ENCODE assay signal across 9 mouse cellular contexts in genomic region chrX:140505497-140506238, GRCm38 (mm10). TPM values are rescaled to one million over a fixed set of nuclear protein-coding genes. Genes with fewer than 3 reads are reported as not detected.
DNase-seq lines count a peak whose midpoint lies in the region; ATAC-seq and TF ChIP-seq lines count a peak whose summit lies in the region.
"Had no signal": no experiment of that assay in that cellular context is flagged by ENCODE, and none has a peak within 500 bp of the region (broad histone marks: within the 10 kb centered on the region; RNA-seq: fewer than 3 reads in every experiment).

No protein-coding gene starts in this region.

- no peak for TF ChIP-seq RAD21 in MEL (IDR thresholded peaks at IDR 0.05; ENCODE audit: low read depth, low read length)

- H3K27ac ChIP-seq in heart, embryonic 11.5 days (ENCODE audit: low read depth, low read length), result no peak overlapping the region
- H3K27ac ChIP-seq in MEL (ENCODE audit: control insufficient read depth, low read depth, low read length), result peak overlapping the region; percentile 49
- H3K27ac ChIP-seq in hindbrain, postnatal 0 days, result no peak overlapping the region
- H3K27ac ChIP-seq in lung, postnatal 0 days (ENCODE audit: low read length), result peak overlapping the region; percentile 81
- H3K27ac ChIP-seq: limb, embryonic 13.5 days had no signal

- no peaks in the 10 kb centered on the region for H3K36me3 ChIP-seq in heart, embryonic 11.5 days (ENCODE audit: control insufficient read depth, insufficient read depth, low read length)
- peaks cover 0 to 46% of the 10 kb centered on the region in 2 experiments; a peak in 2 of 4 replicates for H3K36me3 ChIP-seq in MEL (ENCODE audit: control insufficient read depth in 1 of 2, insufficient read depth in 2 of 2, low read length in 2 of 2)
- no peaks in the 10 kb centered on the region for H3K36me3 ChIP-seq in erythroblast, embryonic 14.5 days (ENCODE audit: control insufficient read depth)
- H3K36me3 ChIP-seq in hindbrain, postnatal 0 days (ENCODE audit: insufficient read depth, low read length), result no peaks in the 10 kb centered on the region
- no peaks in the 10 kb centered on the region for H3K36me3 ChIP-seq in lung, postnatal 0 days (ENCODE audit: insufficient read depth, low read length)
- H3K36me3 ChIP-seq: limb, embryonic 13.5 days had no signal

- no peaks in the 10 kb centered on the region for H3K79me2 ChIP-seq in MEL (ENCODE audit: control insufficient read depth, insufficient read depth, low read length, poor library complexity)

- no peak for ATAC-seq in heart, embryonic 11.5 days (replicated peaks; ENCODE audit: insufficient number of reproducible peaks, low FRiP score, low TSS enrichment)
- peak; percentile 92 for ATAC-seq in hindbrain, postnatal 0 days
- ATAC-seq in lung, postnatal 0 days, result peak; percentile 96

- 0 out of 2 replicates have a peak, but pooled peaks cover 3% of the 10 kb centered on the region for H3K27me3 ChIP-seq in heart, embryonic 11.5 days (ENCODE audit: control insufficient read depth, insufficient read depth, low read length)
- H3K27me3 ChIP-seq in MEL (ENCODE audit: control insufficient read depth in 1 of 2, insufficient read depth in 2 of 2, low read length in 2 of 2), result no peaks in the 10 kb centered on the region
- peaks cover 4% of the 10 kb centered on the region; the same call in 1 of the 2 replicates for H3K27me3 ChIP-seq in erythroblast, embryonic 14.5 days (ENCODE audit: control insufficient read depth)
- H3K27me3 ChIP-seq in hindbrain, postnatal 0 days (ENCODE audit: insufficient read depth, low read length), result no peaks in the 10 kb centered on the region
- no peaks in the 10 kb centered on the region for H3K27me3 ChIP-seq in lung, postnatal 0 days (replicated peaks; ENCODE audit: insufficient read depth, low read length)

- 62% methylated on average over 15 of the region's 15 CpGs for WGBS in heart, embryonic 11.5 days (ENCODE audit: insufficient replicate concordance)
- WGBS in hindbrain, postnatal 0 days, result 53% methylated on average over 15 of the region's 15 CpGs
- 28% methylated on average over 14 of the region's 15 CpGs for WGBS in lung, postnatal 0 days

- H3K9ac ChIP-seq in heart, embryonic 11.5 days (ENCODE audit: low read depth, low read length), result no peak overlapping the region
- peak overlapping the region; percentile 68 for H3K9ac ChIP-seq in MEL (ENCODE audit: control insufficient read depth, low read depth, low read length, poor library complexity, severe bottlenecking)
- H3K9ac ChIP-seq in hindbrain, postnatal 0 days (replicated peaks; ENCODE audit: low read length), result no peak overlapping the region
- no peak overlapping the region for H3K9ac ChIP-seq in lung, postnatal 0 days (replicated peaks; ENCODE audit: low read depth)
- H3K9ac ChIP-seq: limb, embryonic 13.5 days had no signal

- H3K4me3 ChIP-seq in heart, embryonic 11.5 days (ENCODE audit: low read depth, low read length), result no peak overlapping the region
- H3K4me3 ChIP-seq in MEL (ENCODE audit: control insufficient read depth in 1 of 2, insufficient read depth in 1 of 2, low read depth in 2 of 2, low read length in 2 of 2), result peak overlapping the region; percentile 57 to 81
- peak overlapping the region; percentile 30 for H3K4me3 ChIP-seq in erythroblast, embryonic 14.5 days (replicated peaks)
- no peak overlapping the region for H3K4me3 ChIP-seq in hindbrain, postnatal 0 days (ENCODE audit: low read length)
- H3K4me3 ChIP-seq in lung, postnatal 0 days (ENCODE audit: low read depth, low read length), result no peak overlapping the region
- H3K4me3 ChIP-seq: limb, embryonic 13.5 days had no signal

- peak; percentile 83 to 95 for DNase-seq in heart, adult 18-20 months
- peak; percentile 90 for DNase-seq in MEL (ENCODE audit: low read depth, low spot score)
- DNase-seq in hindbrain, postnatal 0 days (ENCODE audit: low spot score), result peak; percentile 61
- DNase-seq in lung, postnatal 0 days (ENCODE audit: low spot score), result peak; percentile 96
- DNase-seq in spleen, postnatal 14 days (ENCODE audit: low spot score in 2 of 2), result peak; percentile 59 to 69
- DNase-seq in cerebellum, adult 9-11 months, result no peak

- peaks cover 10% of the 10 kb centered on the region; the same call in 1 of the 2 replicates for H3K4me1 ChIP-seq in heart, embryonic 11.5 days (ENCODE audit: control insufficient read depth, insufficient read depth, low read length)
- H3K4me1 ChIP-seq in MEL (ENCODE audit: control insufficient read depth in 1 of 2, insufficient read depth in 2 of 2, low read length in 2 of 2), result peaks cover 35 to 49% of the 10 kb centered on the region in 2 experiments
- peaks cover 16% of the 10 kb centered on the region for H3K4me1 ChIP-seq in erythroblast, embryonic 14.5 days (ENCODE audit: control insufficient read depth)
- H3K4me1 ChIP-seq in hindbrain, postnatal 0 days (ENCODE audit: insufficient read depth, low read length), result no peaks in the 10 kb centered on the region; the same call in 1 of the 2 replicates
- no peaks in the 10 kb centered on the region; the same call in 1 of the 2 replicates for H3K4me1 ChIP-seq in lung, postnatal 0 days (ENCODE audit: insufficient read depth, low read depth, low read length)

- no peaks in the 10 kb centered on the region for H3K9me3 ChIP-seq in heart, embryonic 11.5 days (replicated peaks; ENCODE audit: control insufficient read depth, low read length)
- H3K9me3 ChIP-seq in MEL (replicated peaks; ENCODE audit: insufficient read depth, low read length), result no peaks in the 10 kb centered on the region
- H3K9me3 ChIP-seq in erythroblast, embryonic 14.5 days (ENCODE audit: control insufficient read depth, low read length), result no peaks in the 10 kb centered on the region
- H3K9me3 ChIP-seq in hindbrain, postnatal 0 days (ENCODE audit: low read length), result no peaks in the 10 kb centered on the region
- H3K9me3 ChIP-seq in lung, postnatal 0 days (ENCODE audit: low read length), result no peaks in the 10 kb centered on the region
- H3K9me3 ChIP-seq: limb, embryonic 13.5 days had no signal

- no peak for TF ChIP-seq POLR2A in MEL (IDR thresholded peaks at IDR 0.05; ENCODE audit: control insufficient read depth in 1 of 2, insufficient read depth in 1 of 2, low read depth in 1 of 2, low read length in 2 of 2, poor library complexity in 1 of 2)

- TF ChIP-seq EP300 in MEL (IDR thresholded peaks at IDR 0.05; ENCODE audit: low read depth in 1 of 2, low read length in 2 of 2), result peak; percentile 45 to 54; a peak in 3 of 4 replicates
- peak; percentile 99 for TF ChIP-seq EP300 in lung, postnatal 0 days (IDR thresholded peaks at IDR 0.05)

- TF ChIP-seq CTCF in MEL (IDR thresholded peaks at IDR 0.05 in 2 of 3, conservative IDR thresholded peaks at IDR 0.05 in 1 of 3; ENCODE audit: control insufficient read depth in 1 of 3, insufficient read depth in 1 of 3, low read depth in 2 of 3, low read length in 3 of 3, poor library complexity in 1 of 3, severe bottlenecking in 1 of 3), result no peak
- TF ChIP-seq CTCF in hindbrain, postnatal 0 days (IDR thresholded peaks at IDR 0.05; ENCODE audit: low read depth), result no peak
- no peak for TF ChIP-seq CTCF in lung, postnatal 0 days (IDR thresholded peaks at IDR 0.05)

- no peak overlapping the region for H3K4me2 ChIP-seq in heart, embryonic 11.5 days
- H3K4me2 ChIP-seq in hindbrain, postnatal 0 days (ENCODE audit: low read depth, low read length), result no peak overlapping the region
- H3K4me2 ChIP-seq in lung, postnatal 0 days (replicated peaks; ENCODE audit: low read depth, low read length), result no peak overlapping the region
- H3K4me2 ChIP-seq: limb, embryonic 13.5 days had no signal

TF ChIP-seq in MEL, 35 proteins besides CTCF, POLR2A, EP300 and RAD21 (continues in another document):
- peak; percentile 68; the same call in 1 of the 2 replicates for TF ChIP-seq MXI1 (IDR thresholded peaks at IDR 0.05; ENCODE audit: low read depth, low read length)
- TF ChIP-seq GABPA (IDR thresholded peaks at IDR 0.05; ENCODE audit: low read depth, low read length), result no peak
- no peak for TF ChIP-seq CHD1 (IDR thresholded peaks at IDR 0.05; ENCODE audit: low read depth, low read length)
- TF ChIP-seq JUND (IDR thresholded peaks at IDR 0.05; ENCODE audit: low read depth, low read length), result no peak
- no peak for TF ChIP-seq USF1 (IDR thresholded peaks at IDR 0.05; ENCODE audit: low read depth, low read length)
- TF ChIP-seq MAFK (IDR thresholded peaks at IDR 0.05; ENCODE audit: borderline replicate concordance, low read depth, low read length), result no peak
- TF ChIP-seq ZKSCAN1 (IDR thresholded peaks at IDR 0.05; ENCODE audit: low read depth, low read length), result no peak
- TF ChIP-seq TCF12 (IDR thresholded peaks at IDR 0.05; ENCODE audit: low read depth, low read length), result 0 out of 2 replicates have a peak, but pooled peaks have one; percentile 10
- peak; percentile 57; the same call in 1 of the 2 replicates for TF ChIP-seq MAZ (IDR thresholded peaks at IDR 0.05; ENCODE audit: low read depth, low read length)
- TF ChIP-seq CHD2 (IDR thresholded peaks at IDR 0.05; ENCODE audit: low read length), result no peak
- TF ChIP-seq MYB (IDR thresholded peaks at IDR 0.05; ENCODE audit: low read depth, low read length), result no peak
- no peak for TF ChIP-seq KAT2A (conservative IDR thresholded peaks at IDR 0.05; ENCODE audit: low read depth, low read length)
- no peak for TF ChIP-seq ZC3H11A (IDR thresholded peaks at IDR 0.05; ENCODE audit: low read depth, low read length)
- peak; percentile 67; the same call in 1 of the 2 replicates for TF ChIP-seq ZMIZ1 (IDR thresholded peaks at IDR 0.05; ENCODE audit: low read depth, low read length)
- TF ChIP-seq MAX (IDR thresholded peaks at IDR 0.05; ENCODE audit: low read length), result 0 out of 2 replicates have a peak, but pooled peaks have one; percentile 33
- no peak for TF ChIP-seq BHLHE40 (IDR thresholded peaks at IDR 0.05; ENCODE audit: borderline replicate concordance, low read depth, low read length)
- no peak for TF ChIP-seq MYC (IDR thresholded peaks at IDR 0.05; ENCODE audit: low read depth, low read length)
- no peak for TF ChIP-seq POLR2AphosphoS5 (IDR thresholded peaks at IDR 0.05; ENCODE audit: borderline replicate concordance, low read depth, low read length)
- TF ChIP-seq USF2 (IDR thresholded peaks at IDR 0.05; ENCODE audit: borderline replicate concordance in 1 of 2, insufficient read depth in 1 of 2, low read depth in 1 of 2, low read length in 2 of 2), result no peak

RNA-seq across cellular contexts. Expression of gene Prps1, which starts 49.3 kb away (rescaled TPM):
- 10 to 100 TPM; 27.6 to 28.7 TPM for total RNA-seq in heart, adult 18-20 months (2021)
- polyA plus RNA-seq in heart, embryonic 11.5 days (2014; fragmentation: Nextera tagmentation; extraction: Ambion mirVana), result 59.5 and 70.2 TPM in 2 replicates
- 110 and 113 TPM in 2 replicates for total RNA-seq in MEL (2012; rRNA removed)
- 100 to 1,000 TPM in 1 of 2 experiments, not detected in 1; 172 TPM for polyA plus RNA-seq in MEL (2012; ENCODE audit: insufficient read depth in 1 of 2, insufficient read length in 2 of 2, low read depth in 1 of 2, low replicate concordance in 2 of 2, missing spikeins in 1 of 2)
- 0.06 and 0.42 TPM in 2 replicates for polyA plus RNA-seq in erythroblast, embryonic 14.5 days (2012)
- 42.1 and 48.2 TPM in 2 replicates for total RNA-seq in hindbrain, postnatal 0 days (2014; rRNA removed)
- polyA plus RNA-seq in hindbrain, postnatal 0 days (2015; fragmentation: Nextera tagmentation; extraction: Ambion mirVana), result 79.4 and 83.7 TPM in 2 replicates
- polyA plus RNA-seq in lung, postnatal 0 days (2015; fragmentation: Nextera tagmentation; extraction: Ambion mirVana), result 17.7 and 20.8 TPM in 2 replicates

Comparison
In these comparisons a context has a peak if more than half of its experiments do, and no peak if none do; other contexts are left out.
1. H3K27ac ChIP-seq: peak in MEL (single experiment) and lung, postnatal 0 days (single experiment); none in heart, embryonic 11.5 days (single experiment) and hindbrain, postnatal 0 days (single experiment).
2. H3K4me3 ChIP-seq: peak in MEL (2 of 2) and erythroblast, embryonic 14.5 days (single experiment); none in heart, embryonic 11.5 days (single experiment), hindbrain, postnatal 0 days (single experiment) and lung, postnatal 0 days (single experiment).